Mouse (Mus musculus) forebrain, embryonic 13.5 days (tissue): ENCODE measurements around the gene Zfp362. TPM values are rescaled to one million over a fixed set of nuclear protein-coding genes. Genes with fewer than 3 reads are reported as not detected.

ENCODE experiments used
- ATAC-seq: fragments of 200-750 bp; cut with Nextera tagmentation; 2 replicates; pipeline ENCODE4 v1.8.0; 2017
- H3K27ac ChIP-seq: fragments of 300-500 bp; sonication (generic); 2 replicates; pipeline ENCODE4 v1.5.1; 2015; ENCODE audit warnings: inconsistent platforms, mild to moderate bottlenecking, moderate library complexity
- H3K27me3 ChIP-seq: fragments of 300-500 bp; sonication (generic); 2 replicates; pipeline ENCODE4 v1.6.1; 2015; ENCODE audit warnings: mild to moderate bottlenecking, inconsistent platforms
- H3K36me3 ChIP-seq: fragments of 300-500 bp; sonication (generic); 2 replicates; pipeline ENCODE4 v1.6.1; 2015; ENCODE audit warnings: mild to moderate bottlenecking, inconsistent platforms; ENCODE audit not compliant: poor library complexity, severe bottlenecking
- H3K4me1 ChIP-seq: fragments of 300-500 bp; sonication (generic); 2 replicates; pipeline ENCODE4 v1.6.1; 2015; ENCODE audit warnings: inconsistent platforms
- H3K4me2 ChIP-seq: fragments of 300-500 bp; sonication (generic); 2 replicates; pipeline ENCODE4 v1.6.1; 2015; ENCODE audit warnings: inconsistent platforms, mild to moderate bottlenecking, moderate library complexity
- H3K4me3 ChIP-seq: fragments of 300-500 bp; sonication (generic); 2 replicates; pipeline ENCODE4 v1.5.1; 2015; ENCODE audit warnings: mild to moderate bottlenecking, inconsistent platforms
- H3K9ac ChIP-seq: fragments of 300-500 bp; sonication (generic); 2 replicates; pipeline ENCODE4 v1.6.1; 2015; ENCODE audit warnings: mild to moderate bottlenecking, inconsistent platforms
- H3K9me3 ChIP-seq: fragments of 300-500 bp; sonication (generic); replicated peaks from 2 replicates; pipeline ENCODE4 v1.6.1; 2016; ENCODE audit warnings: inconsistent platforms
- WGBS: fragments of 180-500 bp; shearing (Covaris S2); methylation state at CpG from one replicate; pipeline ENCODE4 v1.1.7; 2015; 5-methylcytosine and 5-hydroxymethylcytosine counted together
- polyA plus RNA-seq: library from polyadenylated mRNA; unstranded; fragments of >200 nt; fragmentation: Nextera tagmentation; extraction: Ambion mirVana; gene quantifications from 2 replicates; pipeline ENCODE4 v1.2.1, GENCODE M21; 2015

The Zfp362 gene
- polyA plus RNA-seq, 1 experiment from 2014 or later, result 42.3 TPM

DNA sequence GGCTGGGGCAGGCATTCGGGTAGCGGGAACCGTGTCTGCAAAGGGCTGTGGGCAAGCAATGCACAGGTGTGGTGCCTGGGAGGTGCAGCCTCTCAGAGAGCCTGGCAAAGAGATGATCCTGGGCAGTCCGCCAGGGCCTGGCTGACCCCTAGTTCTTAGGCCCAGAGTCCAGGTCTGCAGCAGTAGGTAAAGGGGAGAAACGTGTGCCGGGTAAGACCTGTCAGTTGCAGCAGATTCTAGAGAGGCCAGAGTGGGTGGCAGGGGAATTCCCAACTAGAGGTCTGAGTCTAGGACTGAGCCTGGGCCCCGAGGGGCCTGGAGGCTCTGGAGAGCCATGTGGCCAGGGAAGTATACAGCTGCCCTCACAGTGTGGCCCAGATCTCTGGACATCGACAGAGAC is 11.6 kb downstream of the Zfp362 start:
- no peak for ATAC-seq
- H3K36me3 ChIP-seq, result peaks cover 34% of the 10 kb centered on the region
- H3K4me1 ChIP-seq, result peaks cover 53% of the 10 kb centered on the region
- H3K4me3 ChIP-seq, result no peak overlapping the region
- H3K9ac ChIP-seq, result no peak overlapping the region
- H3K9me3 ChIP-seq, result no peaks in the 10 kb centered on the region
- WGBS, result 87% methylated on average over 8 of the region's 8 CpGs
- H3K4me2 ChIP-seq, result no peak overlapping the region
- H3K27me3 ChIP-seq, result no peaks in the 10 kb centered on the region
- no peak overlapping the region for H3K27ac ChIP-seq

DNA sequence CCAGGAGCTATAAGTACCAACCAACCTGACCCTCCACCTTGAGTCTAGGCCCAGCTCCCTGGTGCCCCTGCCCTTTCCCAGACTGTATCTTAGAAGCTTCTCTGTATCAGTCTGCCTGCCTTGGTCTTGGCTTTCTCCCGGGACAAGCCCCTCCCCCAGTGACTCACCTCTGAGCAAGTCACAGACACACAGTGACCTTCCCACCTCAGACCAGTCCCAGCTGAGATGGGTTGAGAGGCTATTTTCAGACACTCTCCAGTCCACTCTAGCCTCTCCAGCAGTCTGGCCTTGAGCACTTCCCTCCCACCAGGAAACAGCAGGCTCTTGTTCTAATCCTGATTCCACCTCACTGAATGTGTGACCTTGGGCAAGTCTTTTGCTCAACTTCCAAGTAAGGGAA is 12.1 kb downstream of the Zfp362 start:
- H3K4me1 ChIP-seq, result peaks cover 49% of the 10 kb centered on the region
- no peak overlapping the region for H3K9ac ChIP-seq
- H3K4me2 ChIP-seq, result no peak overlapping the region
- no peaks in the 10 kb centered on the region for H3K9me3 ChIP-seq
- H3K36me3 ChIP-seq, result peaks cover 34% of the 10 kb centered on the region
- 57% methylated on average over 1 of the region's 1 CpGs for WGBS
- ATAC-seq, result no peak
- H3K4me3 ChIP-seq, result no peak overlapping the region
- no peaks in the 10 kb centered on the region for H3K27me3 ChIP-seq
- H3K27ac ChIP-seq, result no peak overlapping the region

DNA sequence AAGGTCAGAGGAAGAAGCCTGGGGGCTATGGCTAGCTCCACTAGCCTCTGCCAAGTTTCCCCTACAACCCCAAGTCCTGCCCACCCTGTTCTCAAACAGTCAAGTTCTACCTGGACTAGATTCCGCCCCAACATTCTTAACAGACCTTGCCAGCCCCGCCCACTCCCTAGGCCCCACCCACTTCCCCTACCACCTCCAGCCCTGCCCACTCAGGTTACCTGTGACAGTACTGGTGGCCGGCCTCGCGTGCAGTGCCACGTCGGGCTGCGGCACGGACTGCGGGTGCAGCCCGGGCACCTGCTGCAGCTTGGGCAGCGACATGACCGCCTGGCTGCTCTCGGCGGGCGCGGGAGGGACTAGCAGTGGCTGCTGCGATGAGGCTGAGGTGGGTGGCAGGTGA is 16.2 kb downstream of the Zfp362 start:
- 43% methylated on average over 18 of the region's 18 CpGs for WGBS
- Histone ChIP-seq H3K9ac (no peak overlapping the region), H3K9me3 (no peaks in the 10 kb centered on the region), H3K27ac (no peak overlapping the region), H3K36me3 (peaks cover 73% of the 10 kb centered on the region), H3K4me1 (peaks cover 14% of the 10 kb centered on the region; the same call in 1 of the 2 replicates), H3K4me3 (no peak overlapping the region), H3K4me2 (no peak overlapping the region), H3K27me3 (no peaks in the 10 kb centered on the region)
- no peak for ATAC-seq

DNA sequence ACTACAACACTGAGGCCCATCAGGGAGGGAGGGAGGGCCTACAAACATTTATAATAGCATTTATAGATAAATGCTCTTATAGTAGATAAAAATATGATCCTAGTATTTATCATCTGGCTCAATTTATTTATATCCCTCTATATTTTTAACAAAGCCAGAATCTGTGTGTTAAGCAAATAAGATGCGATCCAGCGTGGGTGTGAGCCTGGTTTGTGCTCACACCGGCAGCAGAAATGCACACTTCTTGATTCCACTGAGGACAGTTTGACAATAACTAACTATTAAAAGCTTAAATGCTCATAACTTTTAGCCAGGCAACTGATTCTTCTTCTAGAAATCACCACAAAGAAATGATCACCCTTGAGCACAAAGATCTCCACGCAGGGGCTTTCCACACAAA is 17.7 kb downstream of the Zfp362 start:
- WGBS, result 94% methylated on average over 4 of the region's 4 CpGs
- Histone ChIP-seq H3K4me1 (peaks cover 14% of the 10 kb centered on the region; the same call in 1 of the 2 replicates), H3K27me3 (no peaks in the 10 kb centered on the region), H3K4me3 (no peak overlapping the region), H3K4me2 (no peak overlapping the region), H3K9ac (no peak overlapping the region), H3K27ac (no peak overlapping the region; the same call in 1 of the 2 replicates), H3K9me3 (no peaks in the 10 kb centered on the region), H3K36me3 (peaks cover 71% of the 10 kb centered on the region)
- ATAC-seq, result no peak

DNA sequence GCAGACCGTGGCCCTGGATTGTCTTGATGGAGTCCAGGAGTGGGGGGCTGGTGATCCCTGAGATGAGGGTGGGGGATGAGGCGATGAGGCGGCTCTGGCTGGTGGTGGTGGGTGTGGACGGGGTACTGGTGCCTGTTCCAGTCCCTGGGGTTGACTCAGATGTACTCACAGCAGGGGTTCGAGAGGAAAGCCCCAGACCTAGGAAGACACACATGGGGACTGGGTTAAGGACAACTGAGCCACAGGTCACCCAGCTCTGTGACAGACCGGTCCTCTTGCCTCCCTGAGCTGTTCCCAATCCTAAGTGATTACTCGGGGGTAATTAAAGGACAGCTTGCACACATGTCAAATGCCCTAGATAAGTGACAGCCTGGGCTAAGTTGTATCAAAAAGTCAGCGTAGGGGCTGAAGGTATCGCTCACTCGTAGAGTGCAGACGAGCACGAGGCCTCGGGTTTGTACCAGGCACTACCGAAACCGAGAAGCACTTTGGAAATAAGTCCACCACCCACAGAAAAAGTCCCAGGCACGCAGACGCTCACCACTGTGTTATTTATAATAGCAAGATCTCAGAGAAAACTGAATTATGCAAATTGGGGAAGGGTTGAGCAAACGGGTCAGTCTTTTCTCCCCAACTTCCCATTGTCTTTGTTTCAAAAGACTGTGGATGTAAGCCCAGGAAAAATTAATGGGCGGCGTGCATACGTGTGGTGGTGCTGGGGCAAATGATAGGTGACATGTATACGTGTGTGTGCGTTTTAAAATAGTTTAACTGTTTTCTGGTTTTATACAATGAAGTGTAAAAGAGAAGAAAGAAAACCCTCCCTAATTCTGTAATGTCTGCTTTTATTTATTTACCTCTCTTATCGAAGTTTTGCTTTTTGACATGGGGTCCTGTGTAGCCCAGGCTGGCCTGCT is 18.6 kb downstream of the Zfp362 start:
- Histone ChIP-seq H3K27ac (no peak overlapping the region), H3K27me3 (no peaks in the 10 kb centered on the region), H3K36me3 (peaks cover 78% of the 10 kb centered on the region), H3K4me2 (no peak overlapping the region), H3K9ac (no peak overlapping the region), H3K4me3 (no peak overlapping the region), H3K9me3 (no peaks in the 10 kb centered on the region), H3K4me1 (peaks cover 14% of the 10 kb centered on the region; the same call in 1 of the 2 replicates)
- no peak for ATAC-seq
- 73% methylated on average over 24 of the region's 24 CpGs for WGBS

DNA sequence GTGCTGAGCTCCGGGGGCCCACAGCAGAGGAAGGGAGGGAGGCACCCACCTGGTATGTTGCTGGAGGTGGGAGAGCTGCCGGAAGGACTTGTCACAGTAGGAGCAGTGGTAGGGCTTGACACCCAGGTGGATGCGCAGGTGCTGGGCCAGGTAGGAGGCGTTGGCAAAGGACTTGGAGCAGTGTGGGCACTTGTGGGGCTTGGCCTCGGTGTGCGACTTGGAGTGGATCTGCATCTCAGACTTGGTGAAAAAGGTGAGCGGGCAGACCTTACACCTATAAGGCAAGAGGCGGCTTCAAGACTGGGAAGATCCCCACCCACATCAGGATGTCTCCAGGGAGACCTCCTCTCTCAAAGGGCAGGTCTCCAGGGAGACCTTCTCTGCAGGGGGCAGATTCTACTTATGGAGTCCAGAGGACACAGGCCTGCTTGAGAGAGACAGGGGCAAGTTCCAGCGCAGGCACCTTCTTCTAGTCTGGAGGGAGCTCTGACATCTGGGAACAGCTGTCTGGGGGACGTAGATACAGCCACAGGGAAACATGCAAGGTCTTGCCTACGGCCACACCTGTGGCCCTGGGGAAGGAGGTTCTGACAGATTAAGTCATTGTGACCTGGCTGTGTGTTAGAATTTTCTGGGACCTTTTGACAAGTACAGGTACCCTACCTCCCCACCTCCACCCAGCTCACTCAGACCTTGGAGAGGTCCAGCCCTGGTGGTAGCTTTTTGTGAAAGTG is 19.8 kb downstream of the Zfp362 start:
- 94% methylated on average over 11 of the region's 11 CpGs for WGBS
- H3K9me3 ChIP-seq, result no peaks in the 10 kb centered on the region
- H3K27me3 ChIP-seq, result no peaks in the 10 kb centered on the region
- H3K4me3 ChIP-seq, result no peak overlapping the region
- H3K4me1 ChIP-seq, result peaks cover 7% of the 10 kb centered on the region; the same call in 1 of the 2 replicates
- no peak overlapping the region for H3K9ac ChIP-seq
- ATAC-seq, result no peak
- no peak overlapping the region for H3K4me2 ChIP-seq
- no peak overlapping the region for H3K27ac ChIP-seq
- H3K36me3 ChIP-seq, result peaks cover 84% of the 10 kb centered on the region

DNA sequence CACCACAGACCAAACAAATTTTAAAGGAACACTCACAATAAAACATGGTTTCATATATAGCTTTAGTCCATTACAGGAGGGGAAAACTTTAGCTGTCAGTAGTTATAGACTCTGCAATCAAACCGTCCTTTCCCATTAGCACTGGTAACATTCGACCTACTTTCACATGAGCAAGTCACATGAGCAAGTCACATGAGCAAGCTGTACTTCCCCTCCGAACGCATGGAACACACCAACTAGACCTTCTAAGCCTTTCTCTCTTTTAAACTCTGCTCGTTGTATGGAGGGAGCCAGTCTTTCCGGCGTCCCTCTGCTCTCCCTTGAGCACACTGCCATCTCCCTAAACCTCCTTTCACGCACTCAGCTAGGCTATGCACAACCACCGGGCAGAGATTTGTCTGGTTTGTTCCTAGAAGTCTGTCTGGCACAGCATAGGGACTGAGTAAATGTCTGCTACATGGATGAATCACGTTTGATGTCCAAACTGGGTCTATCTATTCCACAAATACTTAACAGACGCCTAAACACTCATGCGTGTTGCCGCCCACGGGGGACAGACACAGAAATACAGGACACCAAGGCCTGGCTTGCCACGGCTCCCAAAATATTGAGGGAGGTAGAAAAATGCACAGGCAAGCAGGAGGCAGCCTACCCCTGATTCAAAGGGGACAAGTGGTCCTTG is 20.8 kb downstream of the Zfp362 start:
- no peaks in the 10 kb centered on the region for H3K4me1 ChIP-seq
- H3K27me3 ChIP-seq, result no peaks in the 10 kb centered on the region
- no peak overlapping the region for H3K9ac ChIP-seq
- H3K27ac ChIP-seq, result no peak overlapping the region
- WGBS, result 94% methylated on average over 15 of the region's 15 CpGs
- H3K36me3 ChIP-seq, result peaks cover 92% of the 10 kb centered on the region
- no peak for ATAC-seq
- no peak overlapping the region for H3K4me3 ChIP-seq
- H3K4me2 ChIP-seq, result no peak overlapping the region
- no peaks in the 10 kb centered on the region for H3K9me3 ChIP-seq

DNA sequence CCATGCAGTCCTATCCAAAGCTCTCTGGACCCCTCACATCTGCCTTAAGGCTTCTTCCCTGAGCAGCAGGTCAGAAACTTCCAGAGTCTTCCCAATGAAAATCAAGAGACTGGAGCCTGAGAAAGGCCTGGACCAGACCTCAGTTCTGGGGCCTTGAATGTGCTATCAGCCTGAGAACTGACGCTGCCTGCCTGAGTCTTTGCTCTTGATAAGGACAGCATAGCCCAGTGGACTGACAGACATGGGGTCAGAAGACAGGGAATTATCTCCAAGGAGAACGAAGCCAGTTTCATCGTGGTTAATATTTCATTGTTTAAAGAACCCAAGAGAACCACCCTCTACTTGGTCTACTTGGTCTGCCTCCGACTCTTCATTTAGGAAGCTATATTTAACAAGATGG is 23.2 kb downstream of the Zfp362 start:
- H3K4me1 ChIP-seq, result no peaks in the 10 kb centered on the region
- no peak for ATAC-seq
- H3K27ac ChIP-seq, result no peak overlapping the region
- WGBS, result 85% methylated on average over 4 of the region's 4 CpGs
- no peak overlapping the region for H3K4me2 ChIP-seq
- no peaks in the 10 kb centered on the region for H3K27me3 ChIP-seq
- H3K4me3 ChIP-seq, result no peak overlapping the region
- H3K9ac ChIP-seq, result no peak overlapping the region
- H3K36me3 ChIP-seq, result peaks cover 98% of the 10 kb centered on the region
- H3K9me3 ChIP-seq, result no peaks in the 10 kb centered on the region

DNA sequence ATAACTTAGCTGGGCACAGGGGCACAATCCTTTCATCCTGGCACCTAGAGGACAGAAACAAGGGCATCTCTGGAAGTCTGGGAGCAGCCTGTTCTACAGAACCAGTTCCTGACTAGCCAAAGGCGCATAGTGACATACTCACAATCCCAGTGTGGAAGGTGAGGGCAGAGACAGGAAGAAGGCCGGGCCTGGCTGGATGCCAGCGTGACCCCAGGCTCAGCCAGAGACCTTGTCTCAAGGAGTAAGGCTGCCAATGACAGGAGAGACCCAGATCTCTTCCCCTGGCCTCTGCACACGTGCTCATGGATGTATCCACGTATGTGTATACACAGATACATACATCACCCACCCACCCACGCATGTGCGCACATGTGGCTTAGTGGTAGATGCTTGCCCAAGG is 23.8 kb downstream of the Zfp362 start:
- H3K4me2 ChIP-seq, result no peak overlapping the region
- ATAC-seq, result no peak
- no peaks in the 10 kb centered on the region for H3K9me3 ChIP-seq
- no peak overlapping the region for H3K4me3 ChIP-seq
- peaks cover 98% of the 10 kb centered on the region for H3K36me3 ChIP-seq
- no peak overlapping the region for H3K27ac ChIP-seq
- no peak overlapping the region for H3K9ac ChIP-seq
- H3K27me3 ChIP-seq, result no peaks in the 10 kb centered on the region
- WGBS, result 92% methylated on average over 7 of the region's 7 CpGs
- H3K4me1 ChIP-seq, result no peaks in the 10 kb centered on the region

DNA sequence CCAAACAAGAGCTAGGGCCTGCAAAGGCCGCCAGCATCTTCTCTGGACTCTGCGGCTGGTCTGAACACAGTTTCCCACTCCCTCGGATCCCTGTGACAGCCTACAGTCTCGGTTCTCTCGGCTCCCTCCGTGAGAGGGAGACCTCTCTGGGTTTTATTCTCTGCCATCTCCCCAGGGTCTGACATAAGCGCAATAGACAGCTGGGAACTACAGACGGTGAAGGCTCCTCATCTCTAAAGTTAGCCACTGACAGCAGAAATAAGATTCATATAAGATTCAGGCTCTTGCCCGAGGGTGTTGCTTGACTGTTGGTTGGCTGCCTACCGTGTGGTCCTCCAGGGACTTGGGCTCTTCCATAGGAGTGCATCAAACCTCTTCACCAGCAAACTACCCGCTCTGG is 28.3 kb downstream of the Zfp362 start:
- Histone ChIP-seq H3K4me1 (no peaks in the 10 kb centered on the region), H3K36me3 (peaks cover 99% of the 10 kb centered on the region), H3K9ac (peak overlapping the region; percentile 37; the same call in 1 of the 2 replicates), H3K27ac (peak overlapping the region; percentile 25; the same call in 1 of the 2 replicates), H3K27me3 (no peaks in the 10 kb centered on the region), H3K4me2 (no peak overlapping the region), H3K4me3 (no peak overlapping the region), H3K9me3 (no peaks in the 10 kb centered on the region)
- 87% methylated on average over 11 of the region's 11 CpGs for WGBS
- no peak for ATAC-seq

DNA sequence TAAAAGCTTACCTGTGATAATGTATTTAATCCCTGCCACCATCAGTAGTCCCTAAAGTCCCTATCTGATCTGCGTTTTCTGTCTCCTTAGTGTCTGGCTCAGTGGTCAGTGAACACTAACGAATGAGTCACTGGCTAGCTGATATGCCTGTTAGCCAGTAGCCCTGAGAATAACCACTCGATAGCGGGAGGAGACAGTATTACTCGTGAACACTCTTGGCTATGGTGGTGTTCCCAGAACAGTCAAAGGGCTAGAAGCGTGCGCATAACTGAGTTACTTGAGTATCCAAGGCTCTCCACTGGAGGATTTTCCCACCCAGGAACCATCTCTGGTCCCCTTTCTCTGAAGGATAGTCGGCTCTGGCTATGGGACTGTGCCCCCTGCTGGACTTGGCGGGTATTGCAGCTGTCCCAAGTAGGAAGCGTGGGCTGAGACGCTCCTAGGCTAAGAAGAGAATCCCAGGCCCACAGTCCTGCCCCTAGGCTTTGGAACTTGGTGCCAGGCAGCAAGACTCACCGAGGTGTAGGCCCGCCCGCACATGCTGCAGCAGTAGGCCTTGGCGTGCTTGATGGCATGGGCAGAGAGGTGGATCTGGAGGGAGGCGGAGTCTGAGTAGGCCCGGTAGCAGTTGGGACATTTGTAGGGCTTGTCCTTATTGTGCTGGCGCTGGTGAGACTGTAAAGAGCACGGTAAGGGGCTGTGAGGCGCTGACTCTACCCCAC is 29.1 kb downstream of the Zfp362 start:
- no peak overlapping the region for H3K9ac ChIP-seq

More for the DNA sequence above, 29.1 kb downstream of the Zfp362 start:
- ATAC-seq, result peak; percentile 64
- no peak overlapping the region for H3K4me3 ChIP-seq
- H3K36me3 ChIP-seq, result peaks cover 99% of the 10 kb centered on the region
- 42% methylated on average over 20 of the region's 20 CpGs for WGBS
- H3K4me2 ChIP-seq, result no peak overlapping the region
- H3K9me3 ChIP-seq, result no peaks in the 10 kb centered on the region
- H3K27ac ChIP-seq, result peak overlapping the region; percentile 2
- no peaks in the 10 kb centered on the region for H3K4me1 ChIP-seq
- no peaks in the 10 kb centered on the region for H3K27me3 ChIP-seq
